Mouse (Mus musculus): ENCODE measurements around the gene Pfkl.

Pfkl gene

GRCm38 (mm10) chr10:78009945-78010293, at the start of gene Pfkl:
Gene Pfkl, minus strand, starts transcription at chr10:78010083.
- in situ Hi-C loops (cut with MboI, MseI), result no loop called here

- in situ Hi-C loops (cut with MboI, MseI), result no loop called here
Measured at GRCm38 (mm10) chr10:78057056-78057455, 47.2 kb upstream of the Pfkl start.

- in situ Hi-C loops (cut with MboI, MseI), result no loop called here
Measured at GRCm38 (mm10) chr10:78054633-78055565, 45.0 kb upstream of the Pfkl start.

- in situ Hi-C loops (cut with MboI, MseI), result no loop called here
Measured at GRCm38 (mm10) chr10:78049519-78050035, 39.7 kb upstream of the Pfkl start.

GRCm38 (mm10) chr10:78048061-78048730, 38.3 kb upstream of the Pfkl start:
- in situ Hi-C loops (cut with MboI, MseI), result no loop called here

- in situ Hi-C loops (cut with MboI, MseI), result no loop called here
Measured at GRCm38 (mm10) chr10:78046388-78046787, 36.5 kb upstream of the Pfkl start.

GRCm38 (mm10) chr10:78044531-78044930, 34.6 kb upstream of the Pfkl start:
- in situ Hi-C loops (cut with MboI, MseI), result no loop called here

GRCm38 (mm10) chr10:78043406-78043836, 33.5 kb upstream of the Pfkl start, which contains the start of gene Aire:
Gene Aire, minus strand, starts transcription at chr10:78043610.
- in situ Hi-C loops (cut with MboI, MseI), result no loop called here

GRCm38 (mm10) chr10:78042697-78043405, 33.0 kb upstream of the Pfkl start:
- in situ Hi-C loops (cut with MboI, MseI), result no loop called here

GRCm38 (mm10) chr10:78042096-78042495, 32.2 kb upstream of the Pfkl start:
- in situ Hi-C loops (cut with MboI, MseI), result no loop called here

- in situ Hi-C loops (cut with MboI, MseI), result no loop called here
Measured at GRCm38 (mm10) chr10:78041647-78042046, 31.8 kb upstream of the Pfkl start, which contains the start of gene Dnmt3l. Gene Dnmt3l, plus strand, starts transcription at chr10:78041947.

GRCm38 (mm10) chr10:78037139-78037538, 27.3 kb upstream of the Pfkl start:
- in situ Hi-C loops (cut with MboI, MseI), result no loop called here

- in situ Hi-C loops (cut with MboI, MseI), result loop anchor here (5.0 kb wide), 1 partner anchor 130 kb away; no protein-coding TSS in a partner anchor
Measured at GRCm38 (mm10) chr10:78031987-78032386, 22.1 kb upstream of the Pfkl start.

- in situ Hi-C loops (cut with MboI, MseI), result loop anchor here in 1 of 2 experiments (10.0 kb wide), 1 partner anchor 376 kb away; no protein-coding TSS in a partner anchor
Measured at GRCm38 (mm10) chr10:78029080-78029479, 19.2 kb upstream of the Pfkl start.

- in situ Hi-C loops (cut with MboI, MseI), result loop anchor here in 1 of 2 experiments (10.0 kb wide), 1 partner anchor 377 kb away; no protein-coding TSS in a partner anchor
Measured at GRCm38 (mm10) chr10:78028129-78028528, 18.2 kb upstream of the Pfkl start.

- in situ Hi-C loops (cut with MboI, MseI), result loop anchor here in 1 of 2 experiments (10.0 kb wide), 1 partner anchor 379 kb away; no protein-coding TSS in a partner anchor
Measured at GRCm38 (mm10) chr10:78025453-78025852, 15.6 kb upstream of the Pfkl start.

GRCm38 (mm10) chr10:78019984-78020383, 10.1 kb upstream of the Pfkl start:
- in situ Hi-C loops (cut with MboI, MseI), result loop anchor here in 1 of 2 experiments (10.0 kb wide), 1 partner anchor 385 kb away; no protein-coding TSS in a partner anchor

GRCm38 (mm10) chr10:78019291-78019690, 9.4 kb upstream of the Pfkl start:
- in situ Hi-C loops (cut with MboI, MseI), result no loop called here

- in situ Hi-C loops (cut with MboI, MseI), result no loop called here
Measured at GRCm38 (mm10) chr10:78018797-78019203, 8.9 kb upstream of the Pfkl start.

GRCm38 (mm10) chr10:78016366-78016765, 6.5 kb upstream of the Pfkl start:
- in situ Hi-C loops (cut with MboI, MseI), result no loop called here

GRCm38 (mm10) chr10:78015489-78015888, 5.6 kb upstream of the Pfkl start:
- in situ Hi-C loops (cut with MboI, MseI), result no loop called here

Measured in T-helper 17 cell (primary cell).